Mouse (Mus musculus) CH12.LX (cell line): ENCODE data around the gene Slc35f2. TPM values are rescaled to one million over a fixed set of nuclear protein-coding genes. Genes with fewer than 3 reads are reported as not detected.

Source experiments
- DNase-seq: peaks from one replicate; pipeline ENCODE4 v3.0.0-alpha.2; 2013; ENCODE audit errors: extremely low read depth
- H3K27ac ChIP-seq: 2 replicates; pipeline ENCODE4 v1.5.1; 2012; ENCODE audit warnings: low read depth, mild to moderate bottlenecking, control low read depth, moderate library complexity; ENCODE audit not compliant: insufficient read depth
- H3K27me3 ChIP-seq: replicated peaks from 2 replicates; pipeline ENCODE3; 2012; ENCODE audit warnings: inconsistent platforms
- H3K36me3 ChIP-seq, 2 experiments: replicated peaks in 1 of 2; 2 replicates each; pipeline versions ENCODE3 to v1.6.1; 2012; ENCODE audit warnings: inconsistent platforms in 1 of 2, low read length in 1 of 2, mild to moderate bottlenecking in 1 of 2, mixed read lengths in 1 of 2, moderate library complexity in 1 of 2; ENCODE audit not compliant: control insufficient read depth in 1 of 2, insufficient read depth in 1 of 2
- H3K4me1 ChIP-seq, 2 experiments: 2 replicates each; pipeline ENCODE4 v1.6.1; 2012; ENCODE audit warnings: inconsistent platforms in 1 of 2, moderate library complexity in 1 of 2; ENCODE audit not compliant: insufficient read depth in 2 of 2, control insufficient read depth in 1 of 2
- H3K4me2 ChIP-seq: 2 replicates; pipeline ENCODE4 v1.6.1; 2012; ENCODE audit warnings: low read depth, mild to moderate bottlenecking, control low read depth; ENCODE audit not compliant: poor library complexity, insufficient read depth, severe bottlenecking
- H3K4me3 ChIP-seq, 3 experiments: fragments of 150-350 bp in 1 of 3; sonication (generic) in 1 of 3; replicated peaks in 1 of 3; 2 replicates each; pipeline versions ENCODE3 to v1.5.1; 2011 to 2012; ENCODE audit warnings: low read depth in 2 of 3, low read length in 2 of 3, mild to moderate bottlenecking in 2 of 3, moderate library complexity in 2 of 3, control low read depth in 1 of 3, improper control_type of control experiment in 1 of 3, inconsistent platforms in 1 of 3, mixed read lengths in 1 of 3; ENCODE audit not compliant: poor library complexity in 1 of 3
- H3K79me2 ChIP-seq: replicated peaks from 2 replicates; pipeline ENCODE4 v1.6.1; 2012; ENCODE audit warnings: mild to moderate bottlenecking, moderate library complexity; ENCODE audit not compliant: control insufficient read depth, poor library complexity, insufficient read depth, severe bottlenecking; ENCODE audit errors: extremely low read depth
- H3K9ac ChIP-seq: 2 replicates; pipeline ENCODE4 v1.6.1; 2012; ENCODE audit warnings: low read depth, mild to moderate bottlenecking, control low read depth, moderate library complexity; ENCODE audit not compliant: insufficient read depth
- H3K9me3 ChIP-seq: replicated peaks from 2 replicates; pipeline ENCODE3; 2012; ENCODE audit warnings: low read length, inconsistent platforms, mixed read lengths
- CHD1 ChIP-seq: IDR thresholded peaks from 2 replicates; pipeline ENCODE4 v1.6.1; 2012; ENCODE audit warnings: low read depth, low read length, improper control_type of control experiment, inconsistent platforms
- CTCF ChIP-seq, 2 experiments: IDR thresholded peaks in 1 of 2; conservative IDR thresholded peaks in 1 of 2; 2 replicates each; pipeline ENCODE4 v1.5.1; 2011 to 2012; ENCODE audit warnings: low read depth in 2 of 2, low read length in 2 of 2, improper control_type of control experiment in 1 of 2, inconsistent platforms in 1 of 2, mild to moderate bottlenecking in 1 of 2, moderate library complexity in 1 of 2
- HCFC1 ChIP-seq: IDR thresholded peaks from 2 replicates; pipeline ENCODE4 v1.6.1; 2012; ENCODE audit warnings: low read depth, mild to moderate bottlenecking, inconsistent platforms, low read length, improper control_type of control experiment
- JUND ChIP-seq: conservative IDR thresholded peaks from 2 replicates; pipeline ENCODE4 v1.6.1; 2011; ENCODE audit warnings: low read depth, low read length, improper control_type of control experiment
- KAT2A ChIP-seq: IDR thresholded peaks from 2 replicates; pipeline ENCODE4 v1.6.1; 2012; ENCODE audit warnings: low read length, improper control_type of control experiment, inconsistent platforms; ENCODE audit not compliant: insufficient replicate concordance
- MAFK ChIP-seq: IDR thresholded peaks from 2 replicates; pipeline ENCODE4 v1.6.1; 2011; ENCODE audit warnings: low read length, improper control_type of control experiment; ENCODE audit not compliant: insufficient replicate concordance
- MAX ChIP-seq: IDR thresholded peaks from 2 replicates; pipeline ENCODE4 v1.6.1; 2011; ENCODE audit warnings: low read length, improper control_type of control experiment
- NRF1 ChIP-seq: IDR thresholded peaks from 2 replicates; pipeline ENCODE4 v1.6.1; 2014; ENCODE audit warnings: low read depth, mild to moderate bottlenecking, inconsistent platforms, low read length, improper control_type of control experiment, moderate library complexity
- RAD21 ChIP-seq: IDR thresholded peaks from 2 replicates; pipeline ENCODE4 v1.6.1; 2011; ENCODE audit warnings: low read depth, mild to moderate bottlenecking, low read length, improper control_type of control experiment, moderate library complexity
- SIN3A ChIP-seq: IDR thresholded peaks from 2 replicates; pipeline ENCODE4 v1.6.1; 2012; ENCODE audit warnings: low read length, improper control_type of control experiment, inconsistent platforms
- SMC3 ChIP-seq: IDR thresholded peaks from 2 replicates; pipeline ENCODE4 v1.6.1; 2011; ENCODE audit warnings: low read depth, low read length, improper control_type of control experiment
- ZNF384 ChIP-seq: IDR thresholded peaks from 2 replicates; pipeline ENCODE4 v1.6.1; 2012; ENCODE audit warnings: low read depth, low read length, improper control_type of control experiment, inconsistent platforms
- dilution Hi-C: fragments of 300-500 bp; cut with MboI; formaldehyde crosslinking; loops from 2 replicates; pipeline ENCODE4 v1.14.3; 2020; ENCODE audit warnings: low sequenced_read_pairs; ENCODE audit not compliant: extremely low pct_unique_long_range_greater_than_20kb, extremely low pct_ligation_motif_present
- in situ Hi-C: fragments of 300-500 bp; cut with MboI; formaldehyde crosslinking; loops from 3 replicates; pipeline ENCODE4 v1.14.3; 2019; ENCODE audit warnings: low sequenced_read_pairs, low pct_ligation_motif_present, low pct_unique_long_range_greater_than_20kb, mixed read lengths
- polyA plus RNA-seq: library from polyadenylated mRNA; unstranded; fragments of >175 nt; gene quantifications from 2 replicates; pipeline ENCODE4 v1.2.1, GENCODE M21; 2012; ENCODE audit warnings: low read depth; ENCODE audit not compliant: insufficient read length
- total RNA-seq, 2 experiments: library from RNA; depleted of rRNA; stranded (reverse); fragments of 300-350 nt in 1 of 2; fragments of >200 nt in 1 of 2; gene quantifications; 2 replicates each; pipeline ENCODE4 v1.2.3; 2012 to 2014

Slc35f2 gene
- total and polyA plus RNA-seq, 3 experiments: 0.13 to 3.1 (median 0.47) TPM

GRCm38 (mm10) chr9:53818760-53819159, 47.4 kb downstream of the Slc35f2 start:
- Histone ChIP-seq H3K9me3 (no peaks in the 10 kb centered on the region), H3K9ac (no peak overlapping the region), H3K4me2 (no peak overlapping the region), H3K36me3 (no peaks in the 10 kb centered on the region), H3K27me3 (no peaks in the 10 kb centered on the region), H3K4me3 (no peak overlapping the region), H3K79me2 (no peaks in the 10 kb centered on the region)
- dilution Hi-C loops: no loop called here
- in situ Hi-C loops: no loop called here
- DNase-seq: peak; percentile 68
- no peak for TF ChIP-seq KAT2A
- TF ChIP-seq SIN3A: no peak
- TF ChIP-seq RAD21: peak; percentile 47
- no peak for TF ChIP-seq NRF1
- no peak for TF ChIP-seq MAFK
- no peak for TF ChIP-seq ZNF384
- TF ChIP-seq MAX: no peak
- TF ChIP-seq CTCF (conservative IDR thresholded peaks at IDR 0.05 in 1 of 2, IDR thresholded peaks at IDR 0.05 in 1 of 2; ENCODE audit: low read depth in 2 of 2, low read length in 2 of 2): peak; percentile 86 to 88
- no peak for TF ChIP-seq CHD1
- TF ChIP-seq JUND: no peak
- TF ChIP-seq HCFC1: no peak
- peak; percentile 68 for TF ChIP-seq SMC3
- TF ChIP-seq, all 38 proteins: peak for 3
- Histone ChIP-seq H3K4me1 (no peaks in the 10 kb centered on the region), H3K27ac (no peak overlapping the region)

GRCm38 (mm10) chr9:53825318-53825717, 54.0 kb downstream of the Slc35f2 start:
- Histone ChIP-seq H3K4me3 (no peak overlapping the region), H3K9ac (no peak overlapping the region), H3K27me3 (no peaks in the 10 kb centered on the region), H3K4me1 (peaks cover 3 to 15% of the 10 kb centered on the region in 2 experiments; a peak in 3 of 4 replicates), H3K79me2 (no peaks in the 10 kb centered on the region), H3K4me2 (no peak overlapping the region), H3K36me3 (no peaks in the 10 kb centered on the region), H3K9me3 (no peaks in the 10 kb centered on the region), H3K27ac (no peak overlapping the region)
- in situ Hi-C loops: no loop called here
- peak; percentile 29 for DNase-seq
- dilution Hi-C loops: no loop called here
- TF ChIP-seq SMC3 (peak; percentile 52), NRF1 (no peak), SIN3A (no peak), RAD21 (peak; percentile 24), CTCF (conservative IDR thresholded peaks at IDR 0.05 in 1 of 2, IDR thresholded peaks at IDR 0.05 in 1 of 2; ENCODE audit: low read depth in 2 of 2, low read length in 2 of 2) (peak; percentile 57 to 70)
